Mouse (Mus musculus) hindbrain, embryonic 16.5 days (tissue): ENCODE results near the gene Adcy3. TPM values are rescaled to one million over a fixed set of nuclear protein-coding genes. Genes with fewer than 3 reads are reported as not detected.
"Not testable (repeated sequence)": the region's sequence is repeated elsewhere in the genome, so short reads cannot be mapped to it uniquely, and the experiment has no call there.

Experiments used
- ATAC-seq: fragments of 200-750 bp; cut with Nextera tagmentation; 2 replicates; pipeline ENCODE4 v1.8.0; 2017; ENCODE audit warnings: moderate TSS enrichment, moderate library complexity
- H3K27ac ChIP-seq: fragments of 300-500 bp; sonication (generic); 2 replicates; pipeline ENCODE4 v1.5.1; 2014; ENCODE audit warnings: low read depth, mild to moderate bottlenecking, control low read depth, low read length, moderate library complexity
- H3K27me3 ChIP-seq: fragments of 300-500 bp; sonication (generic); replicated peaks from 2 replicates; pipeline ENCODE4 v1.6.1; 2014; ENCODE audit warnings: low read length; ENCODE audit not compliant: control insufficient read depth, insufficient read depth
- H3K36me3 ChIP-seq: fragments of 300-500 bp; sonication (generic); 2 replicates; pipeline ENCODE4 v1.6.1; 2014; ENCODE audit warnings: mild to moderate bottlenecking, low read length, moderate library complexity, mixed read lengths; ENCODE audit not compliant: control insufficient read depth, insufficient read depth
- H3K4me1 ChIP-seq: fragments of 300-500 bp; sonication (generic); 2 replicates; pipeline ENCODE4 v1.6.1; 2014; ENCODE audit warnings: low read depth, low read length; ENCODE audit not compliant: control insufficient read depth, insufficient read depth
- H3K4me2 ChIP-seq: fragments of 300-500 bp; sonication (generic); 2 replicates; pipeline ENCODE4 v1.6.1; 2014; ENCODE audit warnings: mild to moderate bottlenecking, low read length, control low read depth, moderate library complexity
- H3K4me3 ChIP-seq: fragments of 300-500 bp; sonication (generic); 2 replicates; pipeline ENCODE4 v1.5.1; 2014; ENCODE audit warnings: mild to moderate bottlenecking, low read length, control low read depth, moderate library complexity
- H3K9ac ChIP-seq: fragments of 300-500 bp; sonication (generic); 2 replicates; pipeline ENCODE4 v1.6.1; 2014; ENCODE audit warnings: low read depth, mild to moderate bottlenecking, control low read depth, low read length, moderate library complexity
- H3K9me3 ChIP-seq: fragments of 300-500 bp; sonication (generic); 2 replicates; pipeline ENCODE4 v1.6.1; 2014; ENCODE audit warnings: mild to moderate bottlenecking, low read length, moderate library complexity; ENCODE audit not compliant: control insufficient read depth
- WGBS: fragments of 180-500 bp; shearing (Covaris S2); extraction: QIAGEN DNeasy Blood & Tissue Kit; methylation state at CpG from one replicate; pipeline ENCODE4 v1.1.7; 2014; 5-methylcytosine and 5-hydroxymethylcytosine counted together
- polyA plus RNA-seq: library from polyadenylated mRNA; unstranded; fragments of >200 nt; fragmentation: Nextera tagmentation; extraction: Ambion mirVana; gene quantifications from 2 replicates; pipeline ENCODE4 v1.2.1, GENCODE M21; 2015

The Adcy3 gene
- polyA plus RNA-seq, 1 experiment from 2014 or later, result 15.7 TPM

DNA sequence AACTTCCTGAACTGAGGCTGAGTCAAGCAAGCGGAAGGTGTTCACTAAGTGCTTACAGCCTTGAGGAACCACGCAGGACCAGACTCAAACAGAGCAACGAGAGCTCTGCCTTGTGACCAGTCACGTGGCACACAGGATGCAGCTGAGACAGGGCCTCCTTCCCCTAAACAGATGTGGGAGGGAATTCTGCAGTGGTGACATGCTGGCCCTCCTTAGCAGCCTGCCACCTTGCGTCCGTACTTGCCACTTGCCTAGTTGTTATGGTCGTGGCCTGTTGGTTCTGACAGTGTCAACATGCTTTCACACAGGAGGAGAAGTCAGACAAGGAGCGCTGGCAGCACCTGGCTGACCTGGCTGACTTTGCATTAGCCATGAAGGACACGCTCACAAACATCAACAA is 78.3 kb downstream of the Adcy3 start:
- H3K4me3 ChIP-seq, result no peak overlapping the region
- no peaks in the 10 kb centered on the region for H3K9me3 ChIP-seq
- H3K27me3 ChIP-seq, result no peaks in the 10 kb centered on the region
- H3K36me3 ChIP-seq, result peaks cover 36% of the 10 kb centered on the region
- no peak overlapping the region for H3K4me2 ChIP-seq
- H3K9ac ChIP-seq, result no peak overlapping the region
- 92% methylated on average over 9 of the region's 9 CpGs for WGBS
- no peak overlapping the region for H3K27ac ChIP-seq
- ATAC-seq, result no peak
- no peaks in the 10 kb centered on the region for H3K4me1 ChIP-seq

DNA sequence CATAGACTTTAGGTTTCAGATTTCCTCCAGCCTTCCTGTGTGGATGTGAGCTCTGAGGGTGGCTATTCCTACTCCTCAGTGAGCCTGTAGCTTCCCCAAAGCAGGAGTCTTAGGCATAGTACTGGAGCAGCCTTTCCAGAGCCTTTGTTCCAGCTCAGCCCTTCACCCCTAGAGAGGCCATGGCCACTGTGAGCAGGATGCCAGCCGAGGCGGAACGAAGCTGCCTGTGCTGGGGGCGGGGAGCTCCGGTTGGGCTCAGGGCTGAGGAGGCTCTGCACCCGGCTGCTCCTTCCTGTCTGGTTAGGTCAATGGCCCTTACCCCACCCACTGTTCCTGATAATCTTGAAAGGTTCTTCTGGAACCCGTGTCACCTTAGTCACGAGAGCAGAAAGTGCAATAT is 80.0 kb downstream of the Adcy3 start:
- H3K4me2 ChIP-seq, result no peak overlapping the region
- H3K9me3 ChIP-seq, result no peaks in the 10 kb centered on the region
- WGBS, result 67% methylated on average over 8 of the region's 8 CpGs
- no peaks in the 10 kb centered on the region for H3K4me1 ChIP-seq
- no peak overlapping the region for H3K9ac ChIP-seq
- no peaks in the 10 kb centered on the region for H3K27me3 ChIP-seq
- no peak overlapping the region for H3K4me3 ChIP-seq
- no peak overlapping the region for H3K27ac ChIP-seq
- ATAC-seq, result no peak
- peaks cover 32% of the 10 kb centered on the region for H3K36me3 ChIP-seq

DNA sequence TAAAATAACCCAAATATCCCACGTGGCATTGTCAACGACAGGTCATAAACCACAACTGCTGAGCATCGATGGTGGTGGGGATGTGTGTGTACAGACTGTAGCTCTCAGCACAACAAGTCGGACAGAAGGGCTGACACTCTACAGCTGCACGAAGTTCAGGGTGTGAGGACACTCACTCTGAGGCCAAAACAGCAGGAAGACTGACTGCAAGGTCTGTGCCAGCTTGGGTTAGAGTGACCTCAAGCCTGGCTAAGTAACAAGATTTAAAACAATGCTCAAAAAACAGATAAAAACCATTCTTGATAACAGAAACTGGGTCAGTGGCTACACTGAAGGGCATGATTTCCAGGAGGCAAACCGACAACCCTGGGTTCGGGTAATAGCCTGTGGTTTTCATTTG is 97.3 kb downstream of the Adcy3 start:
- no peaks in the 10 kb centered on the region for H3K27me3 ChIP-seq
- H3K4me1 ChIP-seq, result peaks cover 9% of the 10 kb centered on the region
- H3K9ac ChIP-seq, result no peak overlapping the region
- no peak for ATAC-seq
- no peaks in the 10 kb centered on the region for H3K9me3 ChIP-seq
- no peak overlapping the region for H3K27ac ChIP-seq
- WGBS, result 95% methylated on average over 7 of the region's 7 CpGs
- no peak overlapping the region for H3K4me2 ChIP-seq
- no peak overlapping the region for H3K4me3 ChIP-seq
- H3K36me3 ChIP-seq, result peaks cover 11% of the 10 kb centered on the region

DNA sequence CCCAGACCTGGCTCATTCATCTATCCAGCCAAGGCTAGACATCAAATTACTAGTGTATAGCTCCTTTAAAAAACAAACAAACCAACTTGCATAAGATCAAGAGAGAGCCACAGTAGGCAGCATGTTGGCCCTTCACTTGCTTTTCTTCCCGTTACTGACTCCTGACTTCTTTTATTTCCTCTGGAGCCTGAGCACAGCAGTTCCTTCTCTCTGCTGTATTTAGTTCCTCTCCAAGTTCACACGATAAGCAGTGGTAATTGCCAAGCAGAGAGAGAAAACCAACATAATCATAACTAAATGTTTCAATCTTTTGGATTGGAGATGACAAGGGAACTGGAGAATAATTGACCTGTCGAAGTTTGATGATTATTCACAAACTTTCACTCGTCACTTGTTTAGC is 99.9 kb downstream of the Adcy3 start:
- H3K9me3 ChIP-seq, result no peaks in the 10 kb centered on the region
- H3K4me2 ChIP-seq, result peak overlapping the region; percentile 83
- peaks cover 9% of the 10 kb centered on the region for H3K4me1 ChIP-seq
- H3K27ac ChIP-seq, result no peak overlapping the region
- H3K36me3 ChIP-seq, result peaks cover 5% of the 10 kb centered on the region; the same call in 1 of the 2 replicates
- 56% methylated on average over 4 of the region's 4 CpGs for WGBS
- ATAC-seq, result no peak
- no peak overlapping the region for H3K4me3 ChIP-seq
- H3K27me3 ChIP-seq, result no peaks in the 10 kb centered on the region
- no peak overlapping the region for H3K9ac ChIP-seq

DNA sequence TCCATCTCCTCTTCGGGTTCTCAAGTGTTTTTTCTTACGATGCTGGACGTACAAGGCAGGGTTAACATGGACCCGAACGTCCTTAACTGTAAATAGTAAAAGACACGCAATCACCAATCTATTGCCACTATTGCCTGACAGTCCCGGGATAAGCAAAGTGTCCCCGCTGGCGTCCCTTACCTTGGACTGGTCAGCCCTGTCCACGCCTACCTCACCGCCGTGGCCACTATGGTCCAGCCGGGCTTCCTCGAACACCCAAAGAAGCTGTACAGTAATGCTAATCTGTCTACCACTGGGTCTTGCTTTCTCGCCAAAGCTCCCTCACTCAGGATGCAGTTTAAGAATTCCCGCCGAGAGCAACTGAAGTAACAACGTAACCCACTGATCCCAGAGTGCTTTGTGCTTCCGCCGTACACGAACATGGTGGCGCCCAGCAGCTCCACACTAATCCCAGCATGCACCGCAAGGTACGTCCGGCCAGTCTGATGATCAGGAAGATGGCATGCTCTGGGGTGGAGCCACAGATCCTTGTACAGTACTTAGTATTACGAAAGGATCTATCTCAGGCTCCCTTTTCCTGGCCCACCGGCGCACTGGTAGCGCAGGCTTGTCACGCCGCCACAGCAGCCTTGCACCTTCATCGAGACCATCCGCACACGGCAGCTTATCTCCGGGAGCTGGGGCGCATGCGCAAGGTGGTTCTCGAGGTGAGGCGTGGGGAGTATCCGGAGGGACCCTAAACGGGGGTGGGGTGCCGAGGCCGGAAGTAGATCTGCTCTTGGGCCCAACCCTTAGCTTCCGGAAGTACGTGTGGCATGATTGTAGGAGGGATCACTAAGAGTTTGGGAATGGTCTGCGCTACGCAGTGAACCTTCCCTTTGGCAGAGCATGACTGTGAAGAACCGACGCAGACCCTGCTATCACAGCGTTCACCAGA is 100.9 kb downstream of the Adcy3 start, which contains the start of the genes Ptrhd1 and Cenpo:
Gene Ptrhd1, plus strand, starts transcription at position 456 of the 937 bp plus-strand sequence.
Gene Cenpo, minus strand, starts transcription at position 723 of the 937 bp plus-strand sequence.
- under 1% methylated on average over 50 of the region's 50 CpGs for WGBS
- peaks cover 9% of the 10 kb centered on the region for H3K4me1 ChIP-seq
- peak within 1 kb of the TSS; percentile 77 for H3K4me3 ChIP-seq
- peak within 1 kb of the TSS; percentile 80 for H3K9ac ChIP-seq
- ATAC-seq, result peak; percentile 99
- H3K9me3 ChIP-seq, result no peaks in the 10 kb centered on the region
- H3K4me2 ChIP-seq, result peak within 1 kb of the TSS; percentile 83
- H3K27ac ChIP-seq, result peak within 1 kb of the TSS; percentile 96
- peaks cover 5% of the 10 kb centered on the region; the same call in 1 of the 2 replicates for H3K36me3 ChIP-seq
- no peaks in the 10 kb centered on the region for H3K27me3 ChIP-seq

DNA sequence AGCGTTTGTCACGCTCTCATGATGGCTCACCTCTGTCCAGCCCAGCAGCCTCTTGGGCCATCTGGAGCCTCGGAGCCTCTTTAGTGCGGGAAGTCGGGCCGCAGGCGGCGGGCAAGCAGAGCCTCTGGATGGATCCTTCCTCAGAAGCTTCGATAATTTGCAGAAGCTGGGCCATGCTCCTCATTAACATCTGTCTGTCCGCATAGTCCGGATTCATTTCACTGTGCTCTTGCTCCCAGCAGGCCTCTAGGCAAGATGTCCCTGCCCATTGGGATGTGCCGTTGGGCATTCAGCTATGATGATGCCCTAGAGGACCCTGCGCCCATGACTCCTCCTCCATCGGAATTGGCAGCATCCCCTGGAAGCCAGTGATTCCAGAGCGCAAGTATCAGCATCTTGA is 104.6 kb downstream of the Adcy3 start:
- 92% methylated on average over 15 of the region's 15 CpGs for WGBS
- peaks cover 9% of the 10 kb centered on the region for H3K4me1 ChIP-seq
- ATAC-seq, result no peak
- H3K27me3 ChIP-seq, result no peaks in the 10 kb centered on the region
- H3K4me2 ChIP-seq, result no peak overlapping the region
- no peak overlapping the region for H3K27ac ChIP-seq
- peaks cover 5% of the 10 kb centered on the region; the same call in 1 of the 2 replicates for H3K36me3 ChIP-seq
- H3K9ac ChIP-seq, result no peak overlapping the region
- no peak overlapping the region for H3K4me3 ChIP-seq
- H3K9me3 ChIP-seq, result no peaks in the 10 kb centered on the region

DNA sequence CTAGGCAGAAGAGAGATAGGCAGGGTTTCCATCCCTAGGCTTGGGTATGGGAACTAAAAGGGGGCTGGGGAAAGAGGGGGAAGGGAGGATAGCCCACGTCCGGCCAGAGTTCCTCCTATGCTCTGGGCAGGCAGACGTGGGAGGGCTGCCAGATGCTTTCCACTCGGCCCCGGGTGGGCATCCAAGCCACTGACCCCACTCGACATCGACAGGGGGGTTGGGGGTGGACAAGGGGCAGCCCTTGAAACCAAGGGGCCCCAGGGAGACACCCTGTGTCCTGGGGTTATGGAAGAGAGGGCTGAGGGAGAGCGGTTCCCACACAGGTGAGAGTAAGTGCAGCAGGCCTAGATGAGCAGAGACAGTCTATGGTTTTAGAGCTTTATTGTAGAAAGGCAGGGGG is 107.4 kb downstream of the Adcy3 start:
- H3K9ac ChIP-seq, H3K27me3 ChIP-seq, H3K4me2 ChIP-seq, H3K4me3 ChIP-seq, H3K36me3 ChIP-seq, H3K4me1 ChIP-seq, H3K9me3 ChIP-seq, H3K27ac ChIP-seq, ATAC-seq: not testable (repeated sequence)
- 78% methylated on average over 8 of the region's 8 CpGs for WGBS

DNA sequence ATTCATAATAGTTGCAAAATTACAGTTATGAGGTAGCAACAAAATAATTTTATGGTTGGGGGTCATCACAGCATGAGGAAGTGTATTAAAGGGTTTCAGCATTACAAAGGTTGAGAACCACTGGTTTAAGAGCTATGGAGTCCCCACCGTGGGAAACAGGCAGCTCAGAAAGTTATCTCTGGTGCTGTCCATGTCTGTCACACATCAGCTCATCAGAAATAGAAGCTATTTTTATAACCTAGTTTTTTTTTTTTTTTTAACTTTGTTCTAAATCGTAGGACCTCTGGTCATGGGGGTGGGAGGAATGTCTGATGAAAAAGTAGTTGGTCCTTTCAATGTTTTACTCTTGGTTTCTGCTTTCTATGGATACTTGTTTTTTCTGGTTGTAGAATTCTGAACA is 110.9 kb downstream of the Adcy3 start:
- no peaks in the 10 kb centered on the region for H3K4me1 ChIP-seq
- ATAC-seq, result no peak
- no peaks in the 10 kb centered on the region for H3K27me3 ChIP-seq
- H3K4me3 ChIP-seq, result no peak overlapping the region
- WGBS, result 80% methylated on average over 2 of the region's 2 CpGs
- H3K4me2 ChIP-seq, result no peak overlapping the region
- no peak overlapping the region for H3K9ac ChIP-seq
- no peak overlapping the region for H3K27ac ChIP-seq
- H3K9me3 ChIP-seq, result no peaks in the 10 kb centered on the region
- peaks cover 2% of the 10 kb centered on the region; the same call in 1 of the 2 replicates for H3K36me3 ChIP-seq

DNA sequence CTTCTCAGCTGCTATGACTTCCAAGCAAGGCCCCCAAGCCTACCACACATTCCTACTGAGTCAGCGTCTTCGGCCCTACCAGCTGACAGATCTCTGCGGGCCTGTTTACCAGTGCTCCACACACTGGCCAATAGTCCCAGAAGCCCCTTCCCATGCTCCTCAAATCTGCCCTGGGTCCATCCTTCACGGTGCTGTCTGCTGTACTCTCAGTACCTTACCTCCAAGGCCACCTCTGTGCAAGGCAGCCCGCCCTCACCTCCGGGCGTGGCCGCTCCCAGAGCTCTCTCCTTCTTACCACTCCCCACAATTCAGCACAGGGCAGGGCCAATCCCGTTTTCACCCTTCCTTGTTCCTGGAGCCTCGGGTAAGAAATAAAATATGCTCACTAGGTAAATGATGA is 112.8 kb downstream of the Adcy3 start:
- peaks cover 5% of the 10 kb centered on the region; the same call in 1 of the 2 replicates for H3K36me3 ChIP-seq
- H3K9me3 ChIP-seq, result no peaks in the 10 kb centered on the region
- no peak overlapping the region for H3K4me3 ChIP-seq
- no peak overlapping the region for H3K4me2 ChIP-seq
- H3K9ac ChIP-seq, result no peak overlapping the region
- no peak overlapping the region for H3K27ac ChIP-seq
- H3K4me1 ChIP-seq, result no peaks in the 10 kb centered on the region
- WGBS, result 91% methylated on average over 10 of the region's 10 CpGs
- no peaks in the 10 kb centered on the region for H3K27me3 ChIP-seq
- ATAC-seq, result no peak
